Mouse (Mus musculus) kidney, adult 2 months (tissue): Measurements from ENCODE around the gene Nrl.

Source experiments
- CTCF ChIP-seq: fragments of 200-500 bp; conservative IDR thresholded peaks from 2 replicates; pipeline ENCODE4 v1.5.1; 2011; ENCODE audit warnings: low read depth, mild to moderate bottlenecking, control low read depth, low read length, moderate library complexity, mixed read lengths; ENCODE audit not compliant: insufficient read depth, insufficient read length
- POLR2A ChIP-seq: fragments of 200-500 bp; IDR thresholded peaks from one replicate; pipeline ENCODE4 v1.6.1; 2011; ENCODE audit warnings: low read depth, low read length, control low read depth

DNA sequence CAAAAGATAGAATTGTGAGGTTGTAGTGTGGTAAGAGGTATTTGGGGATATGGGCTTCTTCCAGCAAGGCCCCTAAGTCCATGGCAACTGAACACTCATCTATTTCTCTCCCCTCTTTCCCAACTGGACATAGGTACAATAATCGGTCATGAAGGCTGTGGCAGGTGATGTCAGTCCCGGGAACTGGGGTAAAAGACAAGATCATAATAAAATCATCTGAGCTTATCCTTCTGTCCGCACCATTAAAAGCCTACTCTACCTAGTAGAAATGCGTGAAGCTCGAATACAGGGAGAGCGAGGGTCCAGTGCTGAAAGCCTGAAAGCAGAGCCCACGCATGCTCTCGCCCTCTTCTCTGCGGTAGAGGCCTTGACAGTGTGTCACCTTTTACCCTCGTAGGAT is 45.2 kb downstream of the Nrl start:
- no peak for TF ChIP-seq POLR2A
- TF ChIP-seq CTCF = no peak
